Mouse (Mus musculus) kidney, postnatal 4 days (tissue): Measurements from ENCODE around the gene Dll4.
A peak's percentile ranks its signal among the peaks of the same experiment; 100 is the strongest.

Source experiments
- DNase-seq, 2 experiments: peaks; one replicate each; pipeline ENCODE4 v3.0.0; 2021; ENCODE audit warnings: mixed read lengths in 2 of 2

The Dll4 gene

GRCm38 (mm10) chr2:119325568-119326143 lies at the start of gene Dll4:
Gene Dll4 (plus strand): TSS chr2:119325784.
- peak; percentile 72 to 83 for DNase-seq

DNA sequence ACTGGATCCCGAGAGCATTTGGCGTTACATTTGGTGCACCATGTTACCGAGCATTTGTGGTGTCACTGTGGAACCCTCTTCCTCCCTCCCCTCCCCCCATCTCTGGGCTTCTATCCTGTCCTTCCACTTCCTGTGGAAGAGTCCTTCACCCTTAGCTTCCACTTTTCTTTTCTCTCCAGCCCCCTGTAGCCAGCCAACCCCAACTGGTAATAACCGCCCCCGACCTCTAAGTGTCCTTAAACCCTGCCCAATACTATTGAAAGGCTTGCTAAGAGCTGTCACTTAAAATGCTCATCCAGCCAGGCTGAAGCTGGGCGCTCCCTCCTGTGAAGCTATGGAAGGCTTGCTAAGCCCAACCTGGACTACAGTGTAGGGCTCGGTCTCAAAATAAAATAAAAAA lies 48.7 kb upstream of the Dll4 start:
- no peak for DNase-seq

GRCm38 (mm10) chr2:119277810-119278209 lies 47.8 kb upstream of the Dll4 start:
- DNase-seq: no peak

GRCm38 (mm10) chr2:119281899-119282565 lies 43.6 kb upstream of the Dll4 start:
- peak in 1 of 2 experiments; percentile 36 for DNase-seq

- DNase-seq: no peak
Observed at GRCm38 (mm10) chr2:119287372-119287771, 38.2 kb upstream of the Dll4 start.

DNA sequence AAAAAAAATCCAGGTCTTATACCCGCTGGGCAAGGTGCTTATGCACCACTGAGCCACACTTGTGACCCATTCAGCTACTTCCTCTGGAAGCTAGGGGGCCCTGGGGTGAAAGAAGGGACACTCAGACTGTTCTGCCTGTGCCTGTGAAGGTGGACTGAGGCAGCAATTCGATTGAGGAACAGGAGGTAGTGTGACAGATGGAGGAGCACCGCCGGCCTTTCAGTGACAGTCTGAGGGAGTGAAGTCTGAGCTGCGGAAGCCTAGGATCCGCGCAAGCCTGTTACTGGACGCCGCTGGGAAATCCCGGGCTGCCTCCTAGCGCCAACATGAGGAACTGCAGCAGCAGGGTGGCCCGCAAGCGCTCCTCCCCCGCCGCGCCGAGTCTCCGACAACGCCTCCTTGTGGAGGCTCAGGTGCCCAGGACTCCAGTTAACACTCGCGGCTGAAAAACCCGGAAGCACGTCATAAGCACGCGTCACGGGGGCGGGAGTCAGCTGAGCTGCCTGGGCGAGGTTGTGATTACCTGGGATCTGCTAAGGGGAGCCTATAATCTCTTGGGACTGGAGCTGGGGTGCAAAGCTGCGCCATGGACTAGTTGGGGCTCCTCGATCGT lies 37.2 kb upstream of the Dll4 start, which contains the start of gene Vps18:
TSS of gene Vps18 (plus strand) at position 471 of the 613 bp plus-strand sequence.
- peak; percentile 98 to 99 for DNase-seq

DNA sequence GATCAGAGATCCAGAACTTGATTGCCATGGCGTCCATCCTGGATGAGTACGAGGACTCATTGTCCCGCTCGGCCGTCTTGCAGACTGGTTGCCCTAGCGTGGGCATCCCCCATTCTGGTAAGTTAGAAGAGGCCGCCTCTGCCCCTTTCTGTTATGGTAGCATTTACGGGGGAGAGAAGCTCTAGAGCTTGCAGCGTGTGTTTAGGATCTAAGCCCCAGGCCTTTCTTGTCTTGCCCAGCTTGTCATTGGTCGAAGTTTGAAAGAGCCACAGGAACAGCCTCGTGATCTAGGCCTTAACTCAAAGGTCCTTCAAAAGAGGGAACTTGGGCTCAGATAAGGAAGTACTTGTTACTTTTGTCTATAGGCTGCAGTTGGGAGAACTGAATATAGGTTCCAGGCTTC lies 36.6 kb upstream of the Dll4 start:
- peak in 1 of 2 experiments; percentile 43 for DNase-seq

DNA sequence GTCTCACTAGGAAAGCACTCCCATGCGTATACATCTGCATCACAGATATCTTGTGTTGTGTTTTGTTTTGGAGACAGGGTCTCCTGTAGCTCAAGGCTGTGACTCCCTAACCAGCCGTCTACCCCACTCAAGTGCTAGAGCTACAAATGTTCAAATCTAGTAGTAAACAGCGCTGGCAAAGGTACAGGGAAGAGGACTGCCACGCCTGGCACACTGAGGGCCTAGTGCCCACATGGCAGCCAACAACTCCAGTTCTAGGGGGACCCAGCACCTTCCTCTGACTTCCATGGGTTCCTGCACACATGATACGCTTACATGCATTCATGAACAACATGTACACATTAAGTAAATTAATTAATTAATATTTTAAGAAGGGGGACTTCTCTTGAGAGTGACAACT lies 33.3 kb upstream of the Dll4 start:
- no peak for DNase-seq

DNA sequence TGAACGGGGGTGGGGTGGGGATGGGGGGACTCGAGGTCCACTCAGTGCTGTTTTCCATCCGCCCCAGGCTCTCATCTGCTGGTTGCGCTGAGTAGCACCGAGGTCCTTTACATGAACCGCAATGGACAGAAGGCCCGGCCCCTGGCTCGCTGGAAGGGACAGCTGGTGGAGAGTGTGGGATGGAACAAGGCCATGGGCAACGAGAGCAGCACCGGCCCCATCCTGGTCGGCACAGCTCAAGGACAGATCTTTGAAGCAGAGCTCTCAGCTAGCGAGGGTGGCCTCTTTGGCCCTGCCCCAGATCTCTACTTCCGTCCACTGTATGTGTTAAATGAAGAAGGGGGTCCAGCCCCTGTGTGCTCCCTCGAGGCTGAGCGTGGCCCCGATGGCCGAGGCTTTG lies 32.7 kb upstream of the Dll4 start:
- no peak for DNase-seq

- no peak for DNase-seq
Observed at GRCm38 (mm10) chr2:119293311-119293710, 32.3 kb upstream of the Dll4 start.

- no peak for DNase-seq
Observed at GRCm38 (mm10) chr2:119293776-119294390, 31.7 kb upstream of the Dll4 start.

- no peak for DNase-seq
Observed at GRCm38 (mm10) chr2:119294411-119294810, 31.2 kb upstream of the Dll4 start.

DNA sequence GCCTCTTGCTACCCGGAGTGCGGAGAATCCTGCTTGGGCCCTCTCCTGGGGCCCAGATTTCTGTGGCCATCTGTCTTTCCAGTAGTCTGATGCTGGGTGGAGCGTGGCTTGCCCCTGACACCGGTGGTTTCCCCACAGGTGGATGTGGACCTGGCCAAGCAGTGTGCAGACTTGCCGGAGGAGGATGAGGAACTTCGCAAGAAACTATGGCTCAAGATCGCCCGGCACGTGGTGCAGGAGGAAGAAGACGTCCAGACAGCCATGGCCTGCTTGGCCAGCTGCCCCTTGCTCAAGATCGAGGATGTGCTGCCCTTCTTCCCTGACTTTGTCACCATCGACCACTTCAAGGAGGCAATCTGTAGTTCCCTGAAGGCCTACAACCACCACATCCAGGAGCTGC lies 28.8 kb upstream of the Dll4 start:
- no peak for DNase-seq

DNA sequence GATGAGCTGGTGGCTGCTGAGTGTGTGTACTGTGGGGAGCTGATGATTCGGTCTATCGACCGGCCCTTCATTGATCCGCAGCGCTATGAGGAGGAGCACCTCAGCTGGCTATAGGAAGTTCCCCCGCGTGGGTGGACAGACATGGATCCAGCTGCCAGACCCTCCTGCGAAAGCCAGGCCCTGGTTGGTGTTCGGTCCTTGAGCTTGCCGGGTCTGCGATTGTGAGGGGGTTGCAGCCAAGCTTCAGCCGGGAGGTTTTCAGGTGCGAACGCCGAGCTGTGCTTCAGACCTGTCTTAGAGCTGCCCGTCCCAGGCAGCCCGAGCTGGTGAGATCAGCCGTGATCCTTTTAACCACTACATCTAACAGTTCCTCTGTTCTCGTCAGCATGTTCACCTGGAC lies 28.1 kb upstream of the Dll4 start:
- no peak for DNase-seq

DNA sequence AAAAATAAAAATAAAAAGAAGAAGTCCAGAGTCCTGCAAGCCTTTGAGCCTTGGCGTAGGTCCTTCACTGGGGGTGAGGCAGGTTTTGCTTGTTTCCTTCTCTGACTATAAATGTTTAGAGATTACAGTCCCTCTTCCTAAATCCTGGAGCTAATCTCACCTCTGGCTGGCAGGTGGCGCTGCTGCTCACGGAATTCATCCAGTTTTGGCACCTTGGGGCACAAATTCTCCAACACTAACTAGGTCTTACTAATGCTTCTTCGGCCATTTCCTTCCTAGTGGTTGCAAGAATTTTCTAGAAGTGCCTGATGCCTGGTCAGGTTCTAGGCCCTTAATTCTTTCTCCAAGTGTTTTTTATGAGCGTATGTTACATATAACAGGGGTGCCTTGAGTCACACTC lies 27.3 kb upstream of the Dll4 start:
- peak; percentile 81 to 85 for DNase-seq

- no peak for DNase-seq
Observed at GRCm38 (mm10) chr2:119298839-119299238, 26.7 kb upstream of the Dll4 start.

DNA sequence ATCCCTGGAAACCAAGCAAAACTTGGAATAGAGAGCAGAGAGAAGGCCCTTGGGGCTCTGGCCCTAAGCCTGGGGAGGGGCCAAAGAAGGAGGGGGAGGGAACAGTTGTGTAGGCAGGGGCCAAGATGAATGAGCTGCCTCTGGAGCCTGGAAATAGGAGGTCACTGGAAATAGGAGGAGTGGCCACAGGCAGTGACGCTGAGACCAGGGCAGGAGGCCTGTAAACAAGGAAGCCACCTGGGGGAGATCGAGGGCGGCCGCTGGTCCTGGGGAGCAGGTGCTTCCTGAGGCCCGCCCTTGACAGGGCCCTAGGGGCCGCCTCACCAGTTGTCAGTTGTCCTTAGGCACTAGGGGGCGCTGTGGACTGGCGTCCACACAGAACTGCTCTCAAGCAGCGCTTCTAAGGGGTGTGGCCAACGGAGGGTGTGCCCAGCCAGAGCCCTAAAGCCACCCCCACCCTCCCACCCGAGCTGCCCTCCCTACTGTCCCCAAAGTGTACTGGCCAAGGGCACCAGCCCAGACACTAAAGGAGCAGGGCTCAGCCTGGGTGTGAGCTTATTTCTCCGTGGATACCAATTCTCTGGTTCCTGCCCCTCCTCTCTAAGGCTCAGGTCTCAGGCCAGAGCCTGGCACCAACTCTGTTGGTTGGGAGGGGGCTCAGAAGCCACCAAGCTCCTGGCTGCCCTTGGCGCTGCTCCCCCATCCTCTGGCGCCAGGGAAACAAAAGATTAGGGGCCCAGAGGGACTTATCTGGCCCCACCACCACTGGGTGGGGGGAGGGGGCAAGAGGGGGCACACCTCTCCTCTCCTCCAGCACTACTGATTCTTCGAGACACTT lies 25.4 kb upstream of the Dll4 start:
- DNase-seq: peak; percentile 92 to 95

GRCm38 (mm10) chr2:119300819-119301493 lies 24.6 kb upstream of the Dll4 start:
- DNase-seq: peak; percentile 65 to 78

DNA sequence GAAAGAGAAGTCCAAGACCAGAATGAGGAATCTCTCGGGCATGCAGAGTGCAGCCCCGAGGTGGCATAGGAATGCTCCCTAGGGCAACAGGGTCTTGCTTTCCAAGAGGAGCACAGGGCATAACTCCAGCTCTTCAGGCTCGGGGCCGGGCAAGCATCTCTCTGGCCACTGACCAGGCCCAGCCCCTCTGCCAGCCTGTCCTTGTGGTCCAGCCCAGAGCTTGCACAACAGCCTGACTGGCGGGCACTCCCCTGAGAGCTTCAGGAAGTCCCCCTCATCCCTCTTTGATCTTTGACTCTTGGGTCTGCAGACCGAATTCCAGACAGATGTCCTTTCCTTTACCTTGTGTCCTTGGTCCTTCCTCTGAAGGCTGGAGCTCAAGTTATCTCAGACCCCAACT lies 22.7 kb upstream of the Dll4 start:
- no peak for DNase-seq

GRCm38 (mm10) chr2:119304391-119304790 lies 21.2 kb upstream of the Dll4 start:
- DNase-seq: no peak

GRCm38 (mm10) chr2:119304798-119305208 lies 20.8 kb upstream of the Dll4 start:
- peak; percentile 83 to 88 for DNase-seq

DNA sequence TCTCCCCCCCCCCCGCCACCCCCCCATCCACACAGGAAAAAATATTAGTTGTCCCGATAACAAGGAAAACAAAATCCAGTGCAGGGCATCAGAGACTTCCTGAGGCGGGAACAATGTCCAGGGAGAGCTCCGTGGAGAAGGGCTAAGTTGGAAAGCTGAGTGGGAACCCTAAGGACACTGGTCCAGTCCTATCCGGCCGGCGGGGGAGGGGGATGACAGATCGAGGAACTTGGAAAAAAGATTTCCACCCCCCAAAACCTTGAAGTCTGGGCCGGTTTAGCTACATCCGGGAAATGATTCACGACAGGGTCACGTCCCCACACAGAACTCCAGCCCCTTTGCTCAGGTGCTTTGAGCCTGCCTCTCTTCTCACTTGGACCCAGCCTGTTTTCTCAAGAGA lies 14.0 kb upstream of the Dll4 start:
- DNase-seq: peak; percentile 74 to 82
